Mouse (Mus musculus) E14TG2a.4 (cell line): Measurements from ENCODE around the gene Mvk.

ENCODE experiments used
- CTCF ChIP-seq: conservative IDR thresholded peaks from 2 replicates; pipeline ENCODE4 v1.5.1; 2014; ENCODE audit warnings: low read length
- NANOG ChIP-seq: IDR thresholded peaks from 2 replicates; pipeline ENCODE4 v1.6.1; 2014; ENCODE audit warnings: borderline replicate concordance, low read length, mixed read lengths
- POU5F1 ChIP-seq: IDR thresholded peaks from 2 replicates; pipeline ENCODE4 v1.6.1; 2014; ENCODE audit warnings: low read length, borderline replicate concordance

GRCm38 (mm10) chr5:114465641-114466040 is 21.6 kb downstream of the Mvk start:
- TF ChIP-seq CTCF (no peak), POU5F1 (no peak), NANOG (no peak)
